Mouse (Mus musculus): ENCODE data around the gene Smap1. TPM values are rescaled to one million over a fixed set of nuclear protein-coding genes. Genes with fewer than 3 reads are reported as not detected.

The Smap1 gene
- total and polyA plus RNA-seq, 2 experiments from 2014 or later, result 27.4 to 27.8 TPM

GRCm38 (mm10) chr1:23872194-23872593 is 49.9 kb downstream of the Smap1 start:
- Histone ChIP-seq H3K36me3 (replicated peaks; ENCODE audit: control insufficient read depth, insufficient read depth, low read length) (peaks cover 35% of the 10 kb centered on the region), H3K4me1 (ENCODE audit: control insufficient read depth, insufficient read depth) (0 out of 2 replicates have a peak, but pooled peaks cover 4% of the 10 kb centered on the region), H3K9ac (replicated peaks; ENCODE audit: low read depth, low read length) (no peak overlapping the region), H3K27ac (ENCODE audit: low read depth) (no peak overlapping the region), H3K4me2 (ENCODE audit: low read depth, low read length) (no peak overlapping the region), H3K27me3 (ENCODE audit: control insufficient read depth, insufficient read depth, low read length) (no peaks in the 10 kb centered on the region), H3K9me3 (replicated peaks; ENCODE audit: control insufficient read depth, low read length) (no peaks in the 10 kb centered on the region), H3K4me3 (ENCODE audit: low read depth, low read length) (no peak overlapping the region)
- no peak for ATAC-seq (ENCODE audit: insufficient read depth, low read depth)
- TF ChIP-seq CTCF (IDR thresholded peaks at IDR 0.05; ENCODE audit: low read depth) (no peak), EP300 (IDR thresholded peaks at IDR 0.05; ENCODE audit: low read depth) (no peak)
- DNase-seq (ENCODE audit: low spot score), result no peak
- 96% methylated on average over 1 of the region's 1 CpGs for WGBS

GRCm38 (mm10) chr1:23867350-23867862 is 54.7 kb downstream of the Smap1 start:
- no peak for ATAC-seq (ENCODE audit: insufficient read depth, low read depth)
- DNase-seq (ENCODE audit: low spot score), result no peak
- no peaks in the 10 kb centered on the region for H3K27me3 ChIP-seq (ENCODE audit: control insufficient read depth, insufficient read depth, low read length)

GRCm38 (mm10) chr1:23865566-23865965 is 56.6 kb downstream of the Smap1 start:
- H3K27ac ChIP-seq (ENCODE audit: low read depth), result no peak overlapping the region
- no peak for DNase-seq (ENCODE audit: low spot score)
- ATAC-seq (ENCODE audit: insufficient read depth, low read depth), result no peak
- H3K27me3 ChIP-seq (ENCODE audit: control insufficient read depth, insufficient read depth, low read length), result no peaks in the 10 kb centered on the region
- H3K9me3 ChIP-seq (replicated peaks; ENCODE audit: control insufficient read depth, low read length), result no peaks in the 10 kb centered on the region
- H3K4me3 ChIP-seq (ENCODE audit: low read depth, low read length), result no peak overlapping the region
- 91% methylated on average over 7 of the region's 7 CpGs for WGBS
- no peaks in the 10 kb centered on the region for H3K4me1 ChIP-seq (ENCODE audit: control insufficient read depth, insufficient read depth)
- H3K4me2 ChIP-seq (ENCODE audit: low read depth, low read length), result no peak overlapping the region
- no peak overlapping the region for H3K9ac ChIP-seq (replicated peaks; ENCODE audit: low read depth, low read length)
- no peak for TF ChIP-seq EP300 (IDR thresholded peaks at IDR 0.05; ENCODE audit: low read depth)
- TF ChIP-seq CTCF (IDR thresholded peaks at IDR 0.05; ENCODE audit: low read depth), result no peak
- H3K36me3 ChIP-seq (replicated peaks; ENCODE audit: control insufficient read depth, insufficient read depth, low read length), result peaks cover 23% of the 10 kb centered on the region

More at GRCm38 (mm10) chr1:23867350-23867862, 54.7 kb downstream of the Smap1 start:
- Histone ChIP-seq H3K4me3 (ENCODE audit: low read depth, low read length) (no peak overlapping the region), H3K4me2 (ENCODE audit: low read depth, low read length) (no peak overlapping the region), H3K36me3 (replicated peaks; ENCODE audit: control insufficient read depth, insufficient read depth, low read length) (peaks cover 27% of the 10 kb centered on the region), H3K9ac (replicated peaks; ENCODE audit: low read depth, low read length) (no peak overlapping the region), H3K9me3 (replicated peaks; ENCODE audit: control insufficient read depth, low read length) (no peaks in the 10 kb centered on the region), H3K4me1 (ENCODE audit: control insufficient read depth, insufficient read depth) (no peaks in the 10 kb centered on the region), H3K27ac (ENCODE audit: low read depth) (no peak overlapping the region)
- TF ChIP-seq CTCF (IDR thresholded peaks at IDR 0.05; ENCODE audit: low read depth) (no peak), EP300 (IDR thresholded peaks at IDR 0.05; ENCODE audit: low read depth) (no peak)
- 55% methylated on average over 2 of the region's 2 CpGs for WGBS

- H3K4me2 ChIP-seq (ENCODE audit: low read depth, low read length), result no peak overlapping the region
- H3K9ac ChIP-seq (replicated peaks; ENCODE audit: low read depth, low read length), result no peak overlapping the region
- H3K4me1 ChIP-seq (ENCODE audit: control insufficient read depth, insufficient read depth), result no peaks in the 10 kb centered on the region
- H3K27me3 ChIP-seq (ENCODE audit: control insufficient read depth, insufficient read depth, low read length), result no peaks in the 10 kb centered on the region
- TF ChIP-seq EP300 (IDR thresholded peaks at IDR 0.05; ENCODE audit: low read depth) (no peak), CTCF (IDR thresholded peaks at IDR 0.05; ENCODE audit: low read depth) (no peak)
- ATAC-seq (ENCODE audit: insufficient read depth, low read depth) (no peak), DNase-seq (ENCODE audit: low spot score) (no peak)
- H3K36me3 ChIP-seq (replicated peaks; ENCODE audit: control insufficient read depth, insufficient read depth, low read length), result peaks cover 44% of the 10 kb centered on the region
- H3K4me3 ChIP-seq (ENCODE audit: low read depth, low read length), result no peak overlapping the region
- no peak overlapping the region for H3K27ac ChIP-seq (ENCODE audit: low read depth)
- H3K9me3 ChIP-seq (replicated peaks; ENCODE audit: control insufficient read depth, low read length), result no peaks in the 10 kb centered on the region
- 93% methylated on average over 2 of the region's 2 CpGs for WGBS
Observed at GRCm38 (mm10) chr1:23860944-23861343, 61.2 kb downstream of the Smap1 start.

- no peak overlapping the region for H3K27ac ChIP-seq (ENCODE audit: low read depth)
- ATAC-seq (ENCODE audit: insufficient read depth, low read depth) (no peak), DNase-seq (ENCODE audit: low spot score) (no peak)
- H3K4me2 ChIP-seq (ENCODE audit: low read depth, low read length), result no peak overlapping the region
- no peak for TF ChIP-seq EP300 (IDR thresholded peaks at IDR 0.05; ENCODE audit: low read depth)
- TF ChIP-seq CTCF (IDR thresholded peaks at IDR 0.05; ENCODE audit: low read depth), result no peak
- H3K9me3 ChIP-seq (replicated peaks; ENCODE audit: control insufficient read depth, low read length), result no peaks in the 10 kb centered on the region
- no peaks in the 10 kb centered on the region for H3K27me3 ChIP-seq (ENCODE audit: control insufficient read depth, insufficient read depth, low read length)
- no peak overlapping the region for H3K9ac ChIP-seq (replicated peaks; ENCODE audit: low read depth, low read length)
- peaks cover 68% of the 10 kb centered on the region for H3K36me3 ChIP-seq (replicated peaks; ENCODE audit: control insufficient read depth, insufficient read depth, low read length)
- 83% methylated on average over 3 of the region's 3 CpGs for WGBS
- no peak overlapping the region for H3K4me3 ChIP-seq (ENCODE audit: low read depth, low read length)
- no peaks in the 10 kb centered on the region for H3K4me1 ChIP-seq (ENCODE audit: control insufficient read depth, insufficient read depth)
Observed at GRCm38 (mm10) chr1:23855623-23856022, 66.5 kb downstream of the Smap1 start.

GRCm38 (mm10) chr1:23846044-23846680 is 76.0 kb downstream of the Smap1 start:
- no peak overlapping the region for H3K27ac ChIP-seq (ENCODE audit: low read depth)
- H3K9me3 ChIP-seq (replicated peaks; ENCODE audit: control insufficient read depth, low read length), result no peaks in the 10 kb centered on the region
- H3K9ac ChIP-seq (replicated peaks; ENCODE audit: low read depth, low read length), result no peak overlapping the region
- WGBS, result 69% methylated on average over 10 of the region's 10 CpGs
- H3K4me3 ChIP-seq (ENCODE audit: low read depth, low read length), result no peak overlapping the region
- TF ChIP-seq CTCF (IDR thresholded peaks at IDR 0.05; ENCODE audit: low read depth) (no peak), EP300 (IDR thresholded peaks at IDR 0.05; ENCODE audit: low read depth) (no peak)
- no peaks in the 10 kb centered on the region for H3K27me3 ChIP-seq (ENCODE audit: control insufficient read depth, insufficient read depth, low read length)
- DNase-seq (ENCODE audit: low spot score) (no peak), ATAC-seq (ENCODE audit: insufficient read depth, low read depth) (no peak)
- H3K4me1 ChIP-seq (ENCODE audit: control insufficient read depth, insufficient read depth), result no peaks in the 10 kb centered on the region
- no peak overlapping the region for H3K4me2 ChIP-seq (ENCODE audit: low read depth, low read length)
- H3K36me3 ChIP-seq (replicated peaks; ENCODE audit: control insufficient read depth, insufficient read depth, low read length), result peaks cover 75% of the 10 kb centered on the region

Data from heart, postnatal 0 days (tissue).